Mouse (Mus musculus): ENCODE data around the gene Olfr1254.

DNA sequence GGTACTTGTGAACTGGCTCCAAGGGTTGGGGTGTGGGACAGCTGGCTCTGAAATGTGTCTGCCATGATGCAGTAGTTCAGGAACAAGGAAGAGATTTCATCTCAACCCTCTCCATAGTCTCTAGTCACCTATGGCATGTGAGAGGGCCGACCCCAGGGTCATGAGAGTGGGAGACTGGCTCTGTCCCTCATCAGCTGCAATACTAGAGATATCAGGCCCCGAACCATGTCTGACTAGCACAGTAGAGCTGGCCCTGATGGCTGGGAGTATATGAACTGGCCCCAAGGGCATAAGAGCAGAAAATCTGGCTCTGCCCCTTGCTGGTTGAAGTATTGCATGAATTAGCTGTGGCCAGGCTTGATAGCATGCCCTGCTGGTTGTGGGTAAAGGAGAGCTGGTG lies 17.3 kb upstream of the Olfr1254 start:
- TF ChIP-seq POLR2A (IDR thresholded peaks at IDR 0.05; ENCODE audit: low read depth, low read length) (no peak), CTCF (IDR thresholded peaks at IDR 0.05; ENCODE audit: extremely low read depth, insufficient read length, insufficient replicate concordance, low read depth, low read length) (no peak)

All from small intestine, adult 2 months (tissue).